Mouse (Mus musculus): ENCODE results near the gene Shisal2a. TPM values are rescaled to one million over a fixed set of nuclear protein-coding genes. Genes with fewer than 3 reads are reported as not detected.

Shisal2a gene
- total RNA-seq, 2 experiments from 2014 or later = not detected

GRCm38 (mm10) chr4:108380146-108380545 lies 3.0 kb downstream of the Shisal2a start:
- ATAC-seq (replicated peaks; ENCODE audit: low FRiP score, low TSS enrichment, poor library complexity, severe bottlenecking) = no peak

- no peak for ATAC-seq (replicated peaks; ENCODE audit: low FRiP score, low TSS enrichment, poor library complexity, severe bottlenecking)
Observed at GRCm38 (mm10) chr4:108379476-108379875, 3.7 kb downstream of the Shisal2a start.

GRCm38 (mm10) chr4:108372166-108372565 lies 11.0 kb downstream of the Shisal2a start:
- no peak for ATAC-seq (replicated peaks; ENCODE audit: low FRiP score, low TSS enrichment, poor library complexity, severe bottlenecking)

- no peak for ATAC-seq (replicated peaks; ENCODE audit: low FRiP score, low TSS enrichment, poor library complexity, severe bottlenecking)
Observed at GRCm38 (mm10) chr4:108371421-108371820, 11.7 kb downstream of the Shisal2a start.

- no peak for ATAC-seq (replicated peaks; ENCODE audit: low FRiP score, low TSS enrichment, poor library complexity, severe bottlenecking)
Observed at GRCm38 (mm10) chr4:108370409-108370808, 12.7 kb downstream of the Shisal2a start.

GRCm38 (mm10) chr4:108369254-108369653 lies 13.9 kb downstream of the Shisal2a start:
- ATAC-seq (replicated peaks; ENCODE audit: low FRiP score, low TSS enrichment, poor library complexity, severe bottlenecking) = no peak

GRCm38 (mm10) chr4:108364111-108364476 lies 19.1 kb downstream of the Shisal2a start:
- ATAC-seq (replicated peaks; ENCODE audit: low FRiP score, low TSS enrichment, poor library complexity, severe bottlenecking) = no peak

- no peak for ATAC-seq (replicated peaks; ENCODE audit: low FRiP score, low TSS enrichment, poor library complexity, severe bottlenecking)
Observed at GRCm38 (mm10) chr4:108363355-108364110, 19.6 kb downstream of the Shisal2a start.

- ATAC-seq (replicated peaks; ENCODE audit: low FRiP score, low TSS enrichment, poor library complexity, severe bottlenecking) = no peak
Observed at GRCm38 (mm10) chr4:108362321-108363261, 20.6 kb downstream of the Shisal2a start.

- ATAC-seq (replicated peaks; ENCODE audit: low FRiP score, low TSS enrichment, poor library complexity, severe bottlenecking) = peak; percentile 48; the same call in 1 of the 2 replicates
Observed at GRCm38 (mm10) chr4:108360136-108361055, 22.8 kb downstream of the Shisal2a start.

GRCm38 (mm10) chr4:108358498-108358897 lies 24.7 kb downstream of the Shisal2a start:
- no peak for ATAC-seq (replicated peaks; ENCODE audit: low FRiP score, low TSS enrichment, poor library complexity, severe bottlenecking)

GRCm38 (mm10) chr4:108357458-108357857 lies 25.7 kb downstream of the Shisal2a start:
- ATAC-seq (replicated peaks; ENCODE audit: low FRiP score, low TSS enrichment, poor library complexity, severe bottlenecking) = no peak

GRCm38 (mm10) chr4:108353591-108353990 lies 29.6 kb downstream of the Shisal2a start:
- peak; percentile 74 for ATAC-seq (replicated peaks; ENCODE audit: low FRiP score, low TSS enrichment, poor library complexity, severe bottlenecking)

- 0 out of 2 replicates have a peak, but pooled peaks have one; percentile 34 for ATAC-seq (replicated peaks; ENCODE audit: low FRiP score, low TSS enrichment, poor library complexity, severe bottlenecking)
Observed at GRCm38 (mm10) chr4:108350819-108351218, 32.3 kb downstream of the Shisal2a start.

GRCm38 (mm10) chr4:108349836-108350547 lies 33.2 kb downstream of the Shisal2a start:
- no peak; the same call in 1 of the 2 replicates for ATAC-seq (replicated peaks; ENCODE audit: low FRiP score, low TSS enrichment, poor library complexity, severe bottlenecking)

- ATAC-seq (replicated peaks; ENCODE audit: low FRiP score, low TSS enrichment, poor library complexity, severe bottlenecking) = no peak
Observed at GRCm38 (mm10) chr4:108349064-108349463, 34.1 kb downstream of the Shisal2a start.

- no peak for ATAC-seq (replicated peaks; ENCODE audit: low FRiP score, low TSS enrichment, poor library complexity, severe bottlenecking)
Observed at GRCm38 (mm10) chr4:108348256-108348875, 34.8 kb downstream of the Shisal2a start.

- ATAC-seq (replicated peaks; ENCODE audit: low FRiP score, low TSS enrichment, poor library complexity, severe bottlenecking) = no peak
Observed at GRCm38 (mm10) chr4:108347111-108347510, 36.0 kb downstream of the Shisal2a start.
